Mouse (Mus musculus): ENCODE results near the gene Tomm20. TPM values are rescaled to one million over a fixed set of nuclear protein-coding genes. Genes with fewer than 3 reads are reported as not detected.

The Tomm20 gene
- polyA plus RNA-seq, 1 experiment from 2014 or later, result 238 TPM

GRCm38 (mm10) chr8:126931720-126932119 is 13.9 kb downstream of the Tomm20 start:
- Histone ChIP-seq H3K9me3 (ENCODE audit: control insufficient read depth, low read length) (no peaks in the 10 kb centered on the region), H3K4me3 (ENCODE audit: low read depth, low read length) (no peak overlapping the region), H3K36me3 (ENCODE audit: control insufficient read depth, insufficient read depth, low read length) (0 out of 2 replicates have a peak, but pooled peaks cover 6% of the 10 kb centered on the region), H3K27ac (ENCODE audit: low read depth, low read length) (no peak overlapping the region), H3K4me2 (replicated peaks; ENCODE audit: low read depth, low read length) (no peak overlapping the region), H3K4me1 (replicated peaks; ENCODE audit: control insufficient read depth, insufficient read depth, low read length) (no peaks in the 10 kb centered on the region), H3K9ac (ENCODE audit: low read depth, low read length) (no peak overlapping the region), H3K27me3 (ENCODE audit: control insufficient read depth, insufficient read depth, low read length) (no peaks in the 10 kb centered on the region)
- 46% methylated on average over 2 of the region's 2 CpGs for WGBS
- DNase-seq (ENCODE audit: low spot score) (no peak), ATAC-seq (ENCODE audit: low FRiP score) (no peak)

- Histone ChIP-seq H3K9me3 (ENCODE audit: control insufficient read depth, low read length) (no peaks in the 10 kb centered on the region), H3K4me2 (replicated peaks; ENCODE audit: low read depth, low read length) (no peak overlapping the region), H3K4me1 (replicated peaks; ENCODE audit: control insufficient read depth, insufficient read depth, low read length) (no peaks in the 10 kb centered on the region), H3K27me3 (ENCODE audit: control insufficient read depth, insufficient read depth, low read length) (no peaks in the 10 kb centered on the region), H3K9ac (ENCODE audit: low read depth, low read length) (no peak overlapping the region), H3K36me3 (ENCODE audit: control insufficient read depth, insufficient read depth, low read length) (0 out of 2 replicates have a peak, but pooled peaks cover 3% of the 10 kb centered on the region), H3K4me3 (ENCODE audit: low read depth, low read length) (no peak overlapping the region), H3K27ac (ENCODE audit: low read depth, low read length) (no peak overlapping the region)
- 0 out of 2 replicates have a peak, but pooled peaks have one; percentile 19 for ATAC-seq (ENCODE audit: low FRiP score)
- WGBS, result 76% methylated on average over 3 of the region's 3 CpGs
- peak; percentile 85 for DNase-seq (ENCODE audit: low spot score)
These were observed 16.0 kb downstream of the Tomm20 start for GRCm38 (mm10) chr8:126929607-126930161.

DNA sequence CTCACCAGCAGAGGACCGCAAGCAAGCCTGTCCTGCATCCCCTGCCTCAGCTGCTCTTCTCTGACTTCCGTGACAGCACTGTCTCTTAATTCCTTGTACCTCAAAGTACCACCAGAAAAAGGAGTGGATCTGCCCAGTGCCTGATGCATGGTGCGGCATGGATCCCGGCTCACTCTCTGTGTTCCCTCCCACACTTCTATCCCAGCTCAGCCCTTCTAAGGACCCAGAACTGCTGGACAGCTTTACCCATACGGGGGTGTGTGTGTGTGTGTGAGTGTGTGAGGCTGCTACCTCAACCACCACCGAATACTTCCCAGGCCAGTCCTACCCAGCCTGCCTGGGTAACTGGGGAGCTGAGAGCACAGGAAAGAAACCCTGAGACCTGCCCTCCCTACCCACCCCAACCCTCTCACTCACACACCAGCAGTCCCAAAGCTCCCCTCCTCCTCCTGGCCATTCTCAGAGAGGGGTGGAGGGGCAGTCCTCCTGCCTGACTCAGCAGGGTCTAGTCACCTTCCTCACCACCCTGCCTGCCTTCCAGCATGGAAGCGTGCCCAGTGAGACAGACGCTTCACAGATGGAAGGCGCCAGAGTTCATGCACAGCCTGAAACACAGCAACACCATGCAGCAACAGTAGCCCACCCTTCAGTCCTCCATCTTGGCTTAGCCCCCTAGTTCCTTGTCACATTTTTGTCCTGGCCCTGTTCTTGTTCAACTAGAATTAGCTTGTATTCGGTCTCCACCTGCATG is 16.7 kb downstream of the Tomm20 start:
- Histone ChIP-seq H3K4me1 (replicated peaks; ENCODE audit: control insufficient read depth, insufficient read depth, low read length) (no peaks in the 10 kb centered on the region), H3K4me3 (ENCODE audit: low read depth, low read length) (no peak overlapping the region), H3K9ac (ENCODE audit: low read depth, low read length) (no peak overlapping the region), H3K4me2 (replicated peaks; ENCODE audit: low read depth, low read length) (no peak overlapping the region), H3K36me3 (ENCODE audit: control insufficient read depth, insufficient read depth, low read length) (0 out of 2 replicates have a peak, but pooled peaks cover 3% of the 10 kb centered on the region), H3K27me3 (ENCODE audit: control insufficient read depth, insufficient read depth, low read length) (no peaks in the 10 kb centered on the region), H3K9me3 (ENCODE audit: control insufficient read depth, low read length) (no peaks in the 10 kb centered on the region), H3K27ac (ENCODE audit: low read depth, low read length) (no peak overlapping the region)
- 0 out of 2 replicates have a peak, but pooled peaks have one; percentile 38 for ATAC-seq (ENCODE audit: low FRiP score)
- WGBS, result 89% methylated on average over 10 of the region's 10 CpGs
- DNase-seq (ENCODE audit: low spot score), result no peak

GRCm38 (mm10) chr8:126928028-126928427 is 17.6 kb downstream of the Tomm20 start:
- H3K9ac ChIP-seq (ENCODE audit: low read depth, low read length), result no peak overlapping the region
- no peak overlapping the region for H3K4me3 ChIP-seq (ENCODE audit: low read depth, low read length)
- H3K36me3 ChIP-seq (ENCODE audit: control insufficient read depth, insufficient read depth, low read length), result 0 out of 2 replicates have a peak, but pooled peaks cover 3% of the 10 kb centered on the region
- H3K4me1 ChIP-seq (replicated peaks; ENCODE audit: control insufficient read depth, insufficient read depth, low read length), result no peaks in the 10 kb centered on the region
- H3K27me3 ChIP-seq (ENCODE audit: control insufficient read depth, insufficient read depth, low read length), result no peaks in the 10 kb centered on the region
- H3K27ac ChIP-seq (ENCODE audit: low read depth, low read length), result no peak overlapping the region
- ATAC-seq (ENCODE audit: low FRiP score), result no peak
- no peaks in the 10 kb centered on the region for H3K9me3 ChIP-seq (ENCODE audit: control insufficient read depth, low read length)
- H3K4me2 ChIP-seq (replicated peaks; ENCODE audit: low read depth, low read length), result no peak overlapping the region
- no peak for DNase-seq (ENCODE audit: low spot score)

- H3K27me3 ChIP-seq (ENCODE audit: control insufficient read depth, insufficient read depth, low read length), result no peaks in the 10 kb centered on the region
- no peak overlapping the region for H3K9ac ChIP-seq (ENCODE audit: low read depth, low read length)
- no peak overlapping the region for H3K4me3 ChIP-seq (ENCODE audit: low read depth, low read length)
- WGBS, result 50% methylated on average over 1 of the region's 1 CpGs
- H3K9me3 ChIP-seq (ENCODE audit: control insufficient read depth, low read length), result no peaks in the 10 kb centered on the region
- H3K36me3 ChIP-seq (ENCODE audit: control insufficient read depth, insufficient read depth, low read length), result no peaks in the 10 kb centered on the region
- ATAC-seq (ENCODE audit: low FRiP score) (no peak), DNase-seq (ENCODE audit: low spot score) (no peak)
- H3K27ac ChIP-seq (ENCODE audit: low read depth, low read length), result no peak overlapping the region
- H3K4me2 ChIP-seq (replicated peaks; ENCODE audit: low read depth, low read length), result no peak overlapping the region
- H3K4me1 ChIP-seq (replicated peaks; ENCODE audit: control insufficient read depth, insufficient read depth, low read length), result no peaks in the 10 kb centered on the region
These were observed 18.6 kb downstream of the Tomm20 start for GRCm38 (mm10) chr8:126927058-126927457.

DNA sequence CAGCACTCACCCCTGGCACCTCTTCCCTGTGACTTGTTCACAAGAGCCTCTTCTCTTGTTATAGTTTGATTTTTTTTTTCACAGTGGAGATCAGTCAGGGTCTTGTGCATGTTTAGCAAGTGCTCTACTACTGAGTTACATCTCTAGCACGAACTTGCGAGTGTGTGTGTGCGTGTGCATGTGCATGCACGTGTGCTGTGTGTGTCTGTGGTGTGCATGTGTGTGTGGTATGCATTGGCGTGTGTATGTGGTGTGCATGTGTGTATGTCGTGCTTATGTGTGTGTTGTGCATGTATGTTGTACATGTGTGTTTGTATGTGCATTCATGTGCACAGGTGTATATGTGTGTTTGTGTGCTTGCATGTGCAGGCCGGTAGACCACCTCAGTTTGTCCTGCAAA is 22.7 kb downstream of the Tomm20 start:
- ATAC-seq (ENCODE audit: low FRiP score), result no peak
- Histone ChIP-seq H3K9me3 (ENCODE audit: control insufficient read depth, low read length) (no peaks in the 10 kb centered on the region), H3K27ac (ENCODE audit: low read depth, low read length) (no peak overlapping the region), H3K4me1 (replicated peaks; ENCODE audit: control insufficient read depth, insufficient read depth, low read length) (no peaks in the 10 kb centered on the region), H3K36me3 (ENCODE audit: control insufficient read depth, insufficient read depth, low read length) (no peaks in the 10 kb centered on the region), H3K27me3 (ENCODE audit: control insufficient read depth, insufficient read depth, low read length) (no peaks in the 10 kb centered on the region), H3K4me2 (replicated peaks; ENCODE audit: low read depth, low read length) (no peak overlapping the region), H3K9ac (ENCODE audit: low read depth, low read length) (no peak overlapping the region), H3K4me3 (ENCODE audit: low read depth, low read length) (no peak overlapping the region)
- 91% methylated on average over 7 of the region's 7 CpGs for WGBS
- DNase-seq (ENCODE audit: low spot score), result no peak

DNA sequence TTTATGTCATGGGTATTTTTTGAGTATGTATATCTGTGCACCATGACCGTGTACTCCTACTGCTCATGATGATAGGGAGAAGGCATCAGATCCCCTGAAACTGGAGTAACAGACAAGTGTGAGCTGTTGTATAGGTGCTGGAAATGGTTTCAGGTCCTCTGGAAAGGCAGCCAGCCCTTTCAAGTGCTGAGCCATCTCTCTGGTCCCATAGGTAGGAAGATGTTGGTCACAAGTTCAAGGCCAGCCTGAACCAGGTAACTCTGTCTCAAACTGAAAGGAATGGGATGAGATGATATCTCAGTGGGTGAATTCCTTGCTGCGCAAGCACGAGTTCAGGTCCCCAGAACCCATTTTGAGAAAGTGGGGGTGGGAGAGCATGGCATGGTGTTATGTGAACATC is 24.2 kb downstream of the Tomm20 start:
- ATAC-seq (ENCODE audit: low FRiP score), result no peak
- H3K27ac ChIP-seq (ENCODE audit: low read depth, low read length), result no peak overlapping the region
- H3K9me3 ChIP-seq (ENCODE audit: control insufficient read depth, low read length), result no peaks in the 10 kb centered on the region
- no peak overlapping the region for H3K4me2 ChIP-seq (replicated peaks; ENCODE audit: low read depth, low read length)
- no peak overlapping the region for H3K9ac ChIP-seq (ENCODE audit: low read depth, low read length)
- 86% methylated on average over 3 of the region's 3 CpGs for WGBS
- no peaks in the 10 kb centered on the region for H3K36me3 ChIP-seq (ENCODE audit: control insufficient read depth, insufficient read depth, low read length)
- DNase-seq (ENCODE audit: low spot score), result no peak
- no peaks in the 10 kb centered on the region for H3K27me3 ChIP-seq (ENCODE audit: control insufficient read depth, insufficient read depth, low read length)
- no peaks in the 10 kb centered on the region for H3K4me1 ChIP-seq (replicated peaks; ENCODE audit: control insufficient read depth, insufficient read depth, low read length)
- H3K4me3 ChIP-seq (ENCODE audit: low read depth, low read length), result no peak overlapping the region

DNA sequence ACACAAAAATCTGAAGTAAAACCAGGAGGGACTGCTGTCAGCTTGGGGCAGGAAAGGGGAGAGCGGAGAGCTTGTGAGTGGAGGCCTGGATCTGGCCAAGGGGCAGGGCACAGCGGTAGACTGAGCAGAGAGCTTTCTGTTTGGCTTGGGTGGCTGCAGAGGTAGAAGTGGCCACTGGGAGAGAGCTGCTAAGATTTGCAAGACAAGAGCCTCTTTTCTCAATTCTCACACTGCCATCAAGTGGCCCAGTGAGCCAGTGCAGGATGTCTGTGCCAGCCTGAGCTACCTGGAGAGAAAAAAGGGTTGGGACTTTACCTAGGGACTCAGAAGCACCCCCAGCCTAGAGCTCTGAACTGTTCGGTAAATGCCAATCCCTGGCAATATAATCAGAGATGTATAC is 24.8 kb downstream of the Tomm20 start:
- H3K4me3 ChIP-seq (ENCODE audit: low read depth, low read length), result no peak overlapping the region
- WGBS, result 29% methylated on average over 3 of the region's 3 CpGs
- H3K4me2 ChIP-seq (replicated peaks; ENCODE audit: low read depth, low read length), result no peak overlapping the region
- H3K27me3 ChIP-seq (ENCODE audit: control insufficient read depth, insufficient read depth, low read length), result no peaks in the 10 kb centered on the region
- H3K27ac ChIP-seq (ENCODE audit: low read depth, low read length), result 0 out of 2 replicates have a peak overlapping the region, but pooled peaks have one; percentile 30
- no peak overlapping the region for H3K9ac ChIP-seq (ENCODE audit: low read depth, low read length)
- no peaks in the 10 kb centered on the region for H3K9me3 ChIP-seq (ENCODE audit: control insufficient read depth, low read length)
- DNase-seq (ENCODE audit: low spot score) (peak; percentile 71), ATAC-seq (ENCODE audit: low FRiP score) (peak; percentile 67; the same call in 1 of the 2 replicates)
- no peaks in the 10 kb centered on the region for H3K4me1 ChIP-seq (replicated peaks; ENCODE audit: control insufficient read depth, insufficient read depth, low read length)
- H3K36me3 ChIP-seq (ENCODE audit: control insufficient read depth, insufficient read depth, low read length), result no peaks in the 10 kb centered on the region

DNA sequence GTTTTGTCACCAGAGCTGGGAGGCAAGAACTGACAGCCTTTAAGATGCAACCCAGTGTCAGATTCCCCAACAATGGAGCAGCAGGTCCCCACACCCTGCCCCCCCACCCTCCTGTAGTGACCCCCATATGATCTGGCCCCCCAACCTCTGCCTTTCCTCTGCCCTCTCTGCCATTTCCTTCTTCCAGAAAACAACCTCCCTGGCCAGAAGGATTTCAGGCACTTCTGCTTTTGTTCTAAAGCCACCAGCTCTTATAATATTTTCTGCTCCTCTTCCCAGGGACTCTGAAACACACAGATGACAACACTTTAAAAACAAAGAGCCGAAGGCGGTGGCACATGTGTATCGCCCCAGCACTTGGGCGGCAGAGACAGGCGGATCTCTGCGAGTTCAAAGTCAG is 25.3 kb downstream of the Tomm20 start:
- ATAC-seq (ENCODE audit: low FRiP score), result no peak
- no peak overlapping the region for H3K4me3 ChIP-seq (ENCODE audit: low read depth, low read length)
- WGBS, result 82% methylated on average over 6 of the region's 6 CpGs
- H3K36me3 ChIP-seq (ENCODE audit: control insufficient read depth, insufficient read depth, low read length), result no peaks in the 10 kb centered on the region
- H3K9me3 ChIP-seq (ENCODE audit: control insufficient read depth, low read length), result no peaks in the 10 kb centered on the region
- no peak for DNase-seq (ENCODE audit: low spot score)
- H3K4me1 ChIP-seq (replicated peaks; ENCODE audit: control insufficient read depth, insufficient read depth, low read length), result no peaks in the 10 kb centered on the region
- no peak overlapping the region for H3K4me2 ChIP-seq (replicated peaks; ENCODE audit: low read depth, low read length)
- H3K27me3 ChIP-seq (ENCODE audit: control insufficient read depth, insufficient read depth, low read length), result no peaks in the 10 kb centered on the region
- no peak overlapping the region for H3K9ac ChIP-seq (ENCODE audit: low read depth, low read length)
- H3K27ac ChIP-seq (ENCODE audit: low read depth, low read length), result no peak overlapping the region

Measured in hindbrain, embryonic 11.5 days (tissue).